Mouse (Mus musculus) kidney, adult 2 months (tissue): ENCODE measurements around the gene H2-M2. TPM values are rescaled to one million over a fixed set of nuclear protein-coding genes. Genes with fewer than 3 reads are reported as not detected.
"Not testable (repeated sequence)": the region's sequence is repeated elsewhere in the genome, so short reads cannot be mapped to it uniquely, and the experiment has no call there.

ENCODE experiments used
- DNase-seq: peaks from one replicate; pipeline ENCODE4 v3.0.0; 2021
- H3K27ac ChIP-seq: fragments of 200-500 bp; 2 replicates; pipeline ENCODE4 v1.5.1; 2012; ENCODE audit warnings: low read depth, low read length, control low read depth, inconsistent platforms; ENCODE audit not compliant: insufficient read depth
- H3K27me3 ChIP-seq: fragments of 200-500 bp; replicated peaks from 2 replicates; pipeline ENCODE4 v1.6.1; 2012; ENCODE audit warnings: mild to moderate bottlenecking, moderate library complexity, low read length, inconsistent platforms; ENCODE audit not compliant: control insufficient read depth, insufficient read depth
- H3K36me3 ChIP-seq: fragments of 200-500 bp; 2 replicates; pipeline ENCODE4 v1.6.1; 2012; ENCODE audit warnings: mild to moderate bottlenecking, moderate library complexity, low read length, inconsistent platforms; ENCODE audit not compliant: control insufficient read depth, insufficient read depth
- H3K4me1 ChIP-seq: fragments of 200-500 bp; 2 replicates; pipeline ENCODE4 v1.6.1; 2011; ENCODE audit warnings: low read length; ENCODE audit not compliant: control insufficient read depth, insufficient read depth
- H3K4me3 ChIP-seq: fragments of 200-500 bp; 2 replicates; pipeline ENCODE4 v1.5.1; 2011; ENCODE audit warnings: mild to moderate bottlenecking, low read depth, low read length, control low read depth; ENCODE audit not compliant: insufficient read depth
- CTCF ChIP-seq: fragments of 200-500 bp; conservative IDR thresholded peaks from 2 replicates; pipeline ENCODE4 v1.5.1; 2011; ENCODE audit warnings: low read depth, mild to moderate bottlenecking, control low read depth, low read length, moderate library complexity, mixed read lengths; ENCODE audit not compliant: insufficient read depth, insufficient read length
- POLR2A ChIP-seq: fragments of 200-500 bp; IDR thresholded peaks from one replicate; pipeline ENCODE4 v1.6.1; 2011; ENCODE audit warnings: low read depth, low read length, control low read depth
- WGBS: fragments of 180-500 bp; shearing (Covaris S2); methylation state at CpG from one replicate; pipeline ENCODE4 v1.1.7; 2018; 5-methylcytosine and 5-hydroxymethylcytosine counted together
- polyA plus RNA-seq: library from polyadenylated mRNA; depleted of rRNA; stranded (reverse); fragments of >200 nt; gene quantifications from 2 replicates; pipeline ENCODE4 v1.2.3, GENCODE M21; 2012; rRNA removed

H2-M2 gene
- polyA plus RNA-seq = 0.18 and 1.3 TPM in 2 replicates

DNA sequence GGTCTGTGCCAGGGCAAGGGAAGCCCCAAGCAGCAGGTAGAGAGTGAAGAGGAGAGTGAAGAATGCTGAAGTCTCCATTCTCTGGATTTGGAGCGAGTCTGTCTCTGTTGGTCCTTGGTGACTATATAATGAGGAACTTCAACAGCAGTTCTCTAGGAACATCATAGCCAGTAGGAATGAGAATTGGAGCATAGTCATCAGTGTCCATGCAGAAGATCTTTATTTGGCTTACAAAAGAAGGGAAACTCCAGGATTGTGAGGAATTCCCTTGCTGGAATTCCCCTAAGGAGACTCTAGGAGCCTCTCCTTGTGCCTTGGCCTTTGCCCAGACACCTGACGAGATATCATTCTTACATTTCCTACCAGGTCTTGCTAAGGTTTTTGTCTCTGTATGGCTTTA is at the start of gene H2-M2:
TSS of gene H2-M2 (minus strand) at position 101 of the 400 bp plus-strand sequence.
- H3K36me3 ChIP-seq = no peaks in the 10 kb centered on the region
- no peak within 1 kb of the TSS for H3K4me3 ChIP-seq
- no peak for DNase-seq
- H3K4me1 ChIP-seq = no peaks in the 10 kb centered on the region
- 70% methylated on average over 2 of the region's 2 CpGs for WGBS
- no peaks in the 10 kb centered on the region for H3K27me3 ChIP-seq
- no peak for TF ChIP-seq POLR2A
- TF ChIP-seq CTCF = no peak
- no peak within 1 kb of the TSS for H3K27ac ChIP-seq

DNA sequence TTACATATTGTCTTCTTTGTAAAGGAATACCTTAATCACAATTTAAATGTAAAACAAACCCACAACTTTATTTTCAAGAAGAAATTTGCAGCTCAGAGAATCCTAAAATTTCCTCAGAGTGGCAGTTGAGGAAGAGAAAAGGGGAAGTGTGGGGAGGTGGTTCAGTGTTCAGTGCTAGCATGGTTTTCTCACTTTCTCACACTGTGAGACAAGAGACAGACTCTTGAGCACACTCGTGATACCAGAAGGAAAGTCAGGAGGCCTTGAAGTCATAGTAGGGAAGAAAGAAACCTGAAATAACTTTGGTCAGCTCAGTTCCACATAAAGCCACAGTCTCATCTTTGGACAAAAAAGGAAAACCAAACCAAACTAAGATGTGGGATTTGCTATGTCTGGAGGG is 42.1 kb upstream of the H2-M2 start:
- DNase-seq, H3K4me1 ChIP-seq, H3K27ac ChIP-seq, H3K4me3 ChIP-seq, H3K36me3 ChIP-seq, H3K27me3 ChIP-seq: not testable (repeated sequence)
- 44% methylated on average over 1 of the region's 1 CpGs for WGBS

DNA sequence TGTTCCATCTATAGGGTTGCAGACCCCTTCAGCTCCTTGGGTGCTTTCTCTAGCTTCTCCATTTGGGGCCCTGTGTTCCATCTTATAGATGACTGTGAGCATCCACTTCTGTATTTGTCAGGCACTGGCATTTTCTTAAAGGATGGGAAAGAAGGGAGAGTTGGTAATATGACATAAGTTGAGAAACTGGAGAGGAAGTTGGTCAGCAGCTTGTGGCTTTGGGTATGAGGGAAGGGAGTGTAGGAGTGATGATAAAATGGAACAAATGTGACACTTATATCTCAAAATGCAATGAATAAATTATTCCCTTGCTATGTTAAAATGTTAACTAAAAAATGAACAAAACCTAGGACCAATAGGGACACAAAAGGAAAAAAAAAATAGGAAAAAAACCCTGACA is 41.3 kb upstream of the H2-M2 start:
- not testable (repeated sequence) for H3K4me1 ChIP-seq, H3K27me3 ChIP-seq, H3K4me3 ChIP-seq, H3K36me3 ChIP-seq, H3K27ac ChIP-seq, DNase-seq

DNA sequence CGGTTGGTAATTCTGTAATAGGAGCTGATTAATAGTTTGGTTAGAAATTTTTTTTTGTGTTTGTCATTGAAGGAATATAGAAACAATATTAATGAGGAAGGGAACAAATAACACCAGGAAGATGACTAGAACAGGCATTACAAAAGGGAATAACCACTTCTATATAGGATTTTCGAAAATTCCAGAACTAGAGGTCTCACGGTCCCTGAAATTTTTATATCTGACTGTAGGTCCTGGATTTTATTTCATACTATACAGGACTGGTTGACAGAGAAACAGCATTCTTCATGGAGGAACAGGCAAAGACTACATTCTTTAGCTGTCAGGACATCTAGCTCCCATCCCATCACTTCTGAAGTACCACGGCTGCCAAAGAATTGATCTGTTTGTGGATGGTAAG is 24.4 kb upstream of the H2-M2 start, which contains the start of gene Olfr111:
TSS of gene Olfr111 (plus strand) at position 301 of the 400 bp plus-strand sequence.
- no peak for DNase-seq
- Histone ChIP-seq H3K27ac (no peak within 1 kb of the TSS), H3K4me3 (no peak within 1 kb of the TSS), H3K4me1 (no peaks in the 10 kb centered on the region), H3K36me3 (no peaks in the 10 kb centered on the region), H3K27me3 (no peaks in the 10 kb centered on the region)
- TF ChIP-seq POLR2A = no peak
- TF ChIP-seq CTCF = no peak
- WGBS = 87% methylated on average over 4 of the region's 4 CpGs

- H3K27me3 ChIP-seq = no peaks in the 10 kb centered on the region
- WGBS = 50% methylated on average over 1 of the region's 1 CpGs
- DNase-seq = peak; percentile 3
- H3K4me3 ChIP-seq = no peak within 1 kb of the TSS
- H3K36me3 ChIP-seq = no peaks in the 10 kb centered on the region
- H3K27ac ChIP-seq = no peak within 1 kb of the TSS
- no peaks in the 10 kb centered on the region for H3K4me1 ChIP-seq
- no peak for TF ChIP-seq POLR2A
- no peak for TF ChIP-seq CTCF
These were observed 8.7 kb upstream of the H2-M2 start, which contains the start of gene Olfr110 for GRCm38 (mm10) chr17:37491930-37492518. Olfr110 (plus strand) TSS chr17:37492468.

DNA sequence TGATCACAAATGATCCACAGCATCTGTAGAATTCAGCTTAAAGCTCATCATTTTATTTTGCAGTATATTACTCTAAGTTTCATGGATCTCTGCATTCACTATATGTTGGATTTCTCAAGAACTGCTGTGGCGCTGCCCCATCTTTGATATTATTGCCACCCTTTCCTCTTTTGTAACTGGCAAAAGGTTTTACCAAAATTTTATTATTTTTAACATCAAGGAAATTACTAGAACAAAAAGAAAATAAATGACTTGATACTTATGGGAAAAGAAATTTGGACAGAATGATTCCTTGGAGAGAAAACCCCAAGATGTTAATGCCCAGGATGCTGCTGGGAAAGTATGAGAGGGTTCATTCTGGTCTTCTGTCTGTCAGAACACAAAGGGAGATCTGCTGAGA is 24.7 kb downstream of the H2-M2 start, which contains the start of gene Olfr109:
TSS of gene Olfr109 (plus strand) at position 301 of the 400 bp plus-strand sequence.
- Histone ChIP-seq H3K4me3 (no peak within 1 kb of the TSS), H3K4me1 (no peaks in the 10 kb centered on the region), H3K36me3 (no peaks in the 10 kb centered on the region), H3K27ac (no peak within 1 kb of the TSS), H3K27me3 (no peaks in the 10 kb centered on the region)
- WGBS = 80% methylated on average over 1 of the region's 1 CpGs
- DNase-seq = no peak
- TF ChIP-seq POLR2A (no peak), CTCF (no peak)

GRCm38 (mm10) chr17:37445180-37445579 is 38.2 kb downstream of the H2-M2 start, which contains the start of gene Olfr108:
Olfr108 (plus strand) TSS chr17:37445480.
- Histone ChIP-seq H3K4me1 (no peaks in the 10 kb centered on the region), H3K36me3 (no peaks in the 10 kb centered on the region), H3K27me3 (no peaks in the 10 kb centered on the region), H3K27ac (no peak within 1 kb of the TSS), H3K4me3 (no peak within 1 kb of the TSS)
- TF ChIP-seq POLR2A (no peak), CTCF (no peak)
- WGBS = 83% methylated on average over 1 of the region's 1 CpGs
- DNase-seq = no peak

Other genes starting within 250 kb of the H2-M2 start
- gene Olfr97, start 246.2 kb downstream of the H2-M2 start, polyA plus RNA-seq = not detected in 2 replicates
- not detected in 2 replicates for gene Olfr98, start 219.8 kb downstream of the H2-M2 start, polyA plus RNA-seq
- 4.0 and 6.0 TPM in 2 replicates for gene H2-M3, start 213.3 kb downstream of the H2-M2 start, polyA plus RNA-seq
- not detected in 2 replicates for gene Olfr99, start 200.1 kb downstream of the H2-M2 start, polyA plus RNA-seq
- gene Olfr101, start 179.2 kb downstream of the H2-M2 start, polyA plus RNA-seq = not detected in 2 replicates
- gene Olfr102, start 166.5 kb downstream of the H2-M2 start, polyA plus RNA-seq = not detected in 2 replicates
- not detected in 2 replicates for gene Olfr103, start 143.9 kb downstream of the H2-M2 start, polyA plus RNA-seq
- gene Olfr104-ps, start 124.0 kb downstream of the H2-M2 start, polyA plus RNA-seq = not detected in 2 replicates
- not detected in 2 replicates for gene Olfr105-ps, start 104.5 kb downstream of the H2-M2 start, polyA plus RNA-seq
- not detected in 2 replicates for gene Olfr106-ps, start 93.2 kb downstream of the H2-M2 start, polyA plus RNA-seq
- gene Olfr107, start 84.3 kb downstream of the H2-M2 start, polyA plus RNA-seq = not detected in 2 replicates
- not detected in 2 replicates for gene Olfr108, start 38.1 kb downstream of the H2-M2 start, polyA plus RNA-seq
- not detected in 2 replicates for gene Olfr109, start 24.6 kb downstream of the H2-M2 start, polyA plus RNA-seq
- gene Olfr110, start 8.9 kb upstream of the H2-M2 start, polyA plus RNA-seq = not detected in 2 replicates
- 0.08 and 0.25 TPM in 2 replicates for gene Olfr111, start 24.5 kb upstream of the H2-M2 start, polyA plus RNA-seq
- gene Olfr112, start 85.9 kb upstream of the H2-M2 start, polyA plus RNA-seq = not detected in 2 replicates
- gene Olfr113, start 94.1 kb upstream of the H2-M2 start, polyA plus RNA-seq = not detected in 2 replicates
- not detected in 2 replicates for gene Olfr114, start 109.2 kb upstream of the H2-M2 start, polyA plus RNA-seq
- not detected in 2 replicates for gene Olfr115, start 143.6 kb upstream of the H2-M2 start, polyA plus RNA-seq
- gene Olfr116, start 143.6 kb upstream of the H2-M2 start, polyA plus RNA-seq = not detected in 2 replicates
- gene Olfr117, start 180.2 kb upstream of the H2-M2 start, polyA plus RNA-seq = not detected in 2 replicates
- not detected in 2 replicates for gene Olfr118, start 183.4 kb upstream of the H2-M2 start, polyA plus RNA-seq
- not detected in 2 replicates for gene Olfr119, start 213.0 kb upstream of the H2-M2 start, polyA plus RNA-seq
- gene Olfr120, start 238.3 kb upstream of the H2-M2 start, polyA plus RNA-seq = not detected in 2 replicates